Mouse (Mus musculus) hindbrain, postnatal 0 days (tissue): ENCODE data around the gene Scgb1b19. TPM values are rescaled to one million over a fixed set of nuclear protein-coding genes. Genes with fewer than 3 reads are reported as not detected.
"Not testable (repeated sequence)": the region's sequence is repeated elsewhere in the genome, so short reads cannot be mapped to it uniquely, and the experiment has no call there.

ENCODE experiments used
- ATAC-seq: fragments of 200-750 bp; cut with Nextera tagmentation; 2 replicates; pipeline ENCODE4 v1.8.0; 2017; ENCODE audit warnings: mild to moderate bottlenecking, moderate TSS enrichment, moderate library complexity
- DNase-seq: peaks from one replicate; pipeline ENCODE4 v3.0.0-alpha.2; 2015; ENCODE audit warnings: low spot score
- H3K27ac ChIP-seq: fragments of 300-500 bp; sonication (generic); 2 replicates; pipeline ENCODE4 v1.5.1; 2014; ENCODE audit warnings: mild to moderate bottlenecking
- H3K27me3 ChIP-seq: fragments of 300-500 bp; sonication (generic); 2 replicates; pipeline ENCODE4 v1.6.1; 2014; ENCODE audit warnings: low read length, mixed read lengths; ENCODE audit not compliant: insufficient read depth
- H3K36me3 ChIP-seq: fragments of 300-500 bp; sonication (generic); 2 replicates; pipeline ENCODE4 v1.6.1; 2014; ENCODE audit warnings: low read length, mixed read lengths; ENCODE audit not compliant: insufficient read depth
- H3K4me1 ChIP-seq: fragments of 300-500 bp; sonication (generic); 2 replicates; pipeline ENCODE4 v1.6.1; 2014; ENCODE audit warnings: antibody characterized with exemption, low read length, mixed read lengths; ENCODE audit not compliant: insufficient read depth
- H3K4me2 ChIP-seq: fragments of 300-500 bp; sonication (generic); 2 replicates; pipeline ENCODE4 v1.6.1; 2014; ENCODE audit warnings: low read depth, mild to moderate bottlenecking, low read length, moderate library complexity, mixed read lengths
- H3K4me3 ChIP-seq: fragments of 300-500 bp; sonication (generic); 2 replicates; pipeline ENCODE4 v1.5.1; 2014; ENCODE audit warnings: low read length
- H3K9ac ChIP-seq: fragments of 300-500 bp; sonication (generic); replicated peaks from 2 replicates; pipeline ENCODE4 v1.6.1; 2014; ENCODE audit warnings: mild to moderate bottlenecking, low read length, moderate library complexity, mixed read lengths
- H3K9me3 ChIP-seq: fragments of 300-500 bp; sonication (generic); 2 replicates; pipeline ENCODE4 v1.6.1; 2016; ENCODE audit warnings: low read length, mixed read lengths
- WGBS: fragments of 180-500 bp; shearing (Covaris S2); extraction: QIAGEN DNeasy Blood & Tissue Kit; methylation state at CpG from one replicate; pipeline ENCODE4 v1.1.7; 2014; 5-methylcytosine and 5-hydroxymethylcytosine counted together
- polyA plus RNA-seq: library from polyadenylated mRNA; unstranded; fragments of >200 nt; fragmentation: Nextera tagmentation; extraction: Ambion mirVana; gene quantifications from 2 replicates; pipeline ENCODE4 v1.2.1, GENCODE M21; 2015
- total RNA-seq: library from RNA; depleted of rRNA; stranded (reverse); fragments of >200 nt; gene quantifications from 2 replicates; pipeline ENCODE4 v1.2.3, GENCODE M21; 2014; rRNA removed

Gene Scgb1b19
- not detected in 2 replicates for total RNA-seq
- not detected in 2 replicates for polyA plus RNA-seq

DNA sequence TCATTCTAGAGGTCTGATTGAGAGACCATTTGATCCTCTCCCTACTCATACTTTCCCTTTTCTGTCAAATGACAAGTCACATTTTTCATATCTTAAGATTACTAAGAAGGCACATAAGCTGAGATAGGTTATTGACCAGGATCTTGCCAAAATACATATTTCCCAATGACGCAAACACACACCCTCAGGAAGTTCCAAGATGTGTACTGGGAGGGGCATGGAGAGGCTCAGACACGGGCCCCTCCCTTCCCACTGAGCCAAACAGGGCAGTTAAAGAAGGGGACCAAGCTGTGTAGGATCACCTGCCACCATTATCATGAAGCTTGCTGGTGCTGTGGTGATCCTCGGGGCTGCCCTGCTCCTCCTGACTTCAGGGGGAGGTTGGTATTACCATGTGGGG lies at the start of gene Scgb1b19:
TSS of gene Scgb1b19 (plus strand) at position 301 of the 400 bp plus-strand sequence.
- not testable (repeated sequence) for H3K4me1 ChIP-seq, H3K4me2 ChIP-seq, H3K27me3 ChIP-seq, DNase-seq, H3K4me3 ChIP-seq, ATAC-seq, H3K9ac ChIP-seq, H3K27ac ChIP-seq, H3K9me3 ChIP-seq, H3K36me3 ChIP-seq
- 100% methylated on average over 1 of the region's 3 CpGs for whole genome bisulfite sequencing

DNA sequence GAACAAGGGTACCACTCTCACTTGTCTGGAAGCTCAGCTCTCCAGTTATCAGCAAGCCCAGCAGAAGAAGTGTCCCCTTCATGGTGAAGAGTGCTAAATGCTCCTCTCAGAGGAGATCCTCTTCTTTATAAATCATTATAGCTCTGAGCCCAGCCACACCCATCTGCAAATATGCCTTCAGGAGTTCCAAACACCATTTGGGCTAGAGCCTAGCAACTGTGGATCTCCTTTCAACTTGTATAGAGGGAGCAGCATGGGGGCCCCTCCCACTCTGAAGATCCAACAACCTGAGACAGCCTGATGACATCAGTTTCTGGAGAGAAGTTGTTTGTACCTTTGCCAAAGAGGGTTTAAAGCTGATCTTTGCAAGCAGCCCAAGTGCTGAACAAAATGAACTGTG lies 6.9 kb upstream of the Scgb1b19 start, which contains the start of gene Scgb2b19:
TSS of gene Scgb2b19 (minus strand) at position 101 of the 400 bp plus-strand sequence.
- not testable (repeated sequence) for H3K4me1 ChIP-seq, H3K36me3 ChIP-seq, H3K9me3 ChIP-seq, DNase-seq, H3K4me2 ChIP-seq, H3K9ac ChIP-seq, ATAC-seq, H3K27ac ChIP-seq, H3K4me3 ChIP-seq, H3K27me3 ChIP-seq

Other genes starting within 250 kb of the Scgb1b19 start
- not detected in 2 replicates for gene Scgb2b17, start 230.7 kb upstream of the Scgb1b19 start, total RNA-seq
- not detected in 2 replicates for gene Scgb2b17, start 230.7 kb upstream of the Scgb1b19 start, polyA plus RNA-seq
- not detected in 2 replicates for gene Scgb1b17, start 223.8 kb upstream of the Scgb1b19 start, total RNA-seq
- gene Scgb1b17, start 223.8 kb upstream of the Scgb1b19 start, polyA plus RNA-seq, result not detected in 2 replicates
- not detected in 2 replicates for gene Scgb2b18, start 113.4 kb upstream of the Scgb1b19 start, total RNA-seq
- not detected in 2 replicates for gene Scgb2b18, start 113.4 kb upstream of the Scgb1b19 start, polyA plus RNA-seq
- gene Scgb1b18, start 101.7 kb upstream of the Scgb1b19 start, total RNA-seq, result not detected in 2 replicates
- not detected in 2 replicates for gene Scgb1b18, start 101.7 kb upstream of the Scgb1b19 start, polyA plus RNA-seq
- not detected in 2 replicates for gene Scgb2b19, start 7.0 kb upstream of the Scgb1b19 start, total RNA-seq
- gene Scgb2b19, start 7.0 kb upstream of the Scgb1b19 start, polyA plus RNA-seq, result not detected in 2 replicates
- not detected in 2 replicates for gene Scgb2b20, start 79.0 kb downstream of the Scgb1b19 start, total RNA-seq
- not detected in 2 replicates for gene Scgb2b20, start 79.0 kb downstream of the Scgb1b19 start, polyA plus RNA-seq
- not detected in 2 replicates for gene Scgb1b20, start 85.9 kb downstream of the Scgb1b19 start, total RNA-seq
- not detected in 2 replicates for gene Scgb1b20, start 85.9 kb downstream of the Scgb1b19 start, polyA plus RNA-seq
- not detected in 2 replicates for gene Scgb2b21, start 233.2 kb downstream of the Scgb1b19 start, total RNA-seq
- not detected in 2 replicates for gene Scgb2b21, start 233.2 kb downstream of the Scgb1b19 start, polyA plus RNA-seq